Mouse (Mus musculus) neural tube, embryonic 14.5 days (tissue): ENCODE data around the gene Gpr107. TPM values are rescaled to one million over a fixed set of nuclear protein-coding genes. Genes with fewer than 3 reads are reported as not detected.
A peak's percentile ranks its signal among the peaks of the same experiment; 100 is the strongest.

ENCODE experiments used
- ATAC-seq: fragments of 200-750 bp; cut with Nextera tagmentation; 2 replicates; pipeline ENCODE4 v1.8.0; 2017; ENCODE audit warnings: low read depth, mild to moderate bottlenecking, moderate TSS enrichment, moderate library complexity
- H3K27ac ChIP-seq: fragments of 300-500 bp; sonication (generic); 2 replicates; pipeline ENCODE4 v1.5.1; 2014; ENCODE audit warnings: low read depth, mild to moderate bottlenecking, control low read depth, low read length, moderate library complexity, mixed read lengths
- H3K27me3 ChIP-seq: fragments of 300-500 bp; sonication (generic); 2 replicates; pipeline ENCODE4 v1.6.1; 2014; ENCODE audit warnings: low read length; ENCODE audit not compliant: control insufficient read depth, insufficient read depth
- H3K36me3 ChIP-seq: fragments of 300-500 bp; sonication (generic); 2 replicates; pipeline ENCODE4 v1.6.1; 2014; ENCODE audit warnings: low read length, mixed read lengths; ENCODE audit not compliant: control insufficient read depth, insufficient read depth
- H3K4me1 ChIP-seq: fragments of 300-500 bp; sonication (generic); 2 replicates; pipeline ENCODE4 v1.6.1; 2014; ENCODE audit warnings: low read length; ENCODE audit not compliant: control insufficient read depth, insufficient read depth
- H3K4me2 ChIP-seq: fragments of 300-500 bp; sonication (generic); 2 replicates; pipeline ENCODE4 v1.6.1; 2014; ENCODE audit warnings: mild to moderate bottlenecking, low read depth, low read length, control low read depth
- H3K4me3 ChIP-seq: fragments of 300-500 bp; sonication (generic); 2 replicates; pipeline ENCODE4 v1.5.1; 2014; ENCODE audit warnings: low read depth, low read length, control low read depth, mixed read lengths
- H3K9ac ChIP-seq: fragments of 300-500 bp; sonication (generic); replicated peaks from 2 replicates; pipeline ENCODE4 v1.6.1; 2014; ENCODE audit warnings: low read depth, mild to moderate bottlenecking, control low read depth, low read length, mixed read lengths
- H3K9me3 ChIP-seq: fragments of 300-500 bp; sonication (generic); 2 replicates; pipeline ENCODE4 v1.6.1; 2016; ENCODE audit warnings: low read length; ENCODE audit not compliant: control insufficient read depth
- WGBS: fragments of 180-500 bp; shearing (Covaris S2); extraction: QIAGEN DNeasy Blood & Tissue Kit; methylation state at CpG from one replicate; pipeline ENCODE4 v1.1.7; 2014; 5-methylcytosine and 5-hydroxymethylcytosine counted together
- polyA plus RNA-seq: library from polyadenylated mRNA; unstranded; fragments of >200 nt; fragmentation: Nextera tagmentation; extraction: Ambion mirVana; gene quantifications from 2 replicates; pipeline ENCODE4 v1.2.1, GENCODE M21; 2014

Gpr107 gene
- polyA plus RNA-seq: 24.2 and 27.8 TPM in 2 replicates

- under 1% methylated on average over 53 of the region's 53 CpGs for WGBS
- no peaks in the 10 kb centered on the region for H3K36me3 ChIP-seq
- H3K27ac ChIP-seq: peak within 1 kb of the TSS; percentile 48
- H3K9ac ChIP-seq: peak within 1 kb of the TSS; percentile 78
- H3K27me3 ChIP-seq: no peaks in the 10 kb centered on the region
- peak within 1 kb of the TSS; percentile 80 for H3K4me3 ChIP-seq
- H3K4me2 ChIP-seq: peak within 1 kb of the TSS; percentile 86
- peak; percentile 94 for ATAC-seq
- H3K9me3 ChIP-seq: no peaks in the 10 kb centered on the region
- H3K4me1 ChIP-seq: peaks cover 16% of the 10 kb centered on the region
Measured at GRCm38 (mm10) chr2:31151892-31152812, at the start of gene Gpr107. Gpr107 (plus strand) TSS chr2:31152316.

- Histone ChIP-seq H3K9ac (no peak overlapping the region), H3K4me3 (no peak overlapping the region), H3K4me1 (peaks cover 8% of the 10 kb centered on the region), H3K36me3 (no peaks in the 10 kb centered on the region), H3K9me3 (no peaks in the 10 kb centered on the region), H3K27ac (no peak overlapping the region), H3K27me3 (no peaks in the 10 kb centered on the region), H3K4me2 (no peak overlapping the region)
- 75% methylated on average over 8 of the region's 8 CpGs for WGBS
- ATAC-seq: no peak
Measured at GRCm38 (mm10) chr2:31103321-31103720, 48.8 kb upstream of the Gpr107 start.

- Histone ChIP-seq H3K4me2 (no peak overlapping the region), H3K27me3 (no peaks in the 10 kb centered on the region), H3K27ac (no peak overlapping the region), H3K4me3 (no peak overlapping the region), H3K4me1 (peaks cover 8% of the 10 kb centered on the region), H3K9me3 (no peaks in the 10 kb centered on the region), H3K9ac (no peak overlapping the region), H3K36me3 (no peaks in the 10 kb centered on the region)
- 83% methylated on average over 3 of the region's 3 CpGs for WGBS
- ATAC-seq: no peak
Measured at GRCm38 (mm10) chr2:31105279-31105678, 46.8 kb upstream of the Gpr107 start.

GRCm38 (mm10) chr2:31106004-31106403 is 46.1 kb upstream of the Gpr107 start:
- H3K4me1 ChIP-seq: peaks cover 8% of the 10 kb centered on the region

GRCm38 (mm10) chr2:31106621-31107320 is 45.3 kb upstream of the Gpr107 start:
- peak overlapping the region; percentile 44 for H3K27ac ChIP-seq
- H3K4me1 ChIP-seq: peaks cover 8% of the 10 kb centered on the region
- H3K36me3 ChIP-seq: no peaks in the 10 kb centered on the region
- no peak overlapping the region for H3K4me3 ChIP-seq
- H3K4me2 ChIP-seq: no peak overlapping the region
- WGBS: 43% methylated on average over 11 of the region's 11 CpGs
- peak overlapping the region; percentile 46; the same call in 1 of the 2 replicates for H3K9ac ChIP-seq
- no peaks in the 10 kb centered on the region for H3K27me3 ChIP-seq
- H3K9me3 ChIP-seq: no peaks in the 10 kb centered on the region
- ATAC-seq: peak; percentile 68; the same call in 1 of the 2 replicates

More at GRCm38 (mm10) chr2:31106004-31106403, 46.1 kb upstream of the Gpr107 start:
- ATAC-seq: no peak
- no peaks in the 10 kb centered on the region for H3K27me3 ChIP-seq
- no peak overlapping the region for H3K4me2 ChIP-seq
- no peak overlapping the region for H3K4me3 ChIP-seq
- no peaks in the 10 kb centered on the region for H3K9me3 ChIP-seq
- no peak overlapping the region for H3K9ac ChIP-seq
- WGBS: 94% methylated on average over 3 of the region's 3 CpGs
- H3K36me3 ChIP-seq: no peaks in the 10 kb centered on the region
- no peak overlapping the region for H3K27ac ChIP-seq

- ATAC-seq: no peak
- 82% methylated on average over 6 of the region's 6 CpGs for WGBS
Measured at GRCm38 (mm10) chr2:31108186-31108585, 43.9 kb upstream of the Gpr107 start.

GRCm38 (mm10) chr2:31109960-31110548 is 42.1 kb upstream of the Gpr107 start:
- WGBS: 84% methylated on average over 12 of the region's 12 CpGs
- Histone ChIP-seq H3K4me2 (no peak overlapping the region), H3K9me3 (no peaks in the 10 kb centered on the region), H3K36me3 (no peaks in the 10 kb centered on the region), H3K4me1 (peaks cover 8% of the 10 kb centered on the region), H3K4me3 (no peak overlapping the region), H3K27me3 (no peaks in the 10 kb centered on the region), H3K9ac (no peak overlapping the region), H3K27ac (no peak overlapping the region)
- ATAC-seq: no peak

More at GRCm38 (mm10) chr2:31108186-31108585, 43.9 kb upstream of the Gpr107 start:
- H3K4me2 ChIP-seq: no peak overlapping the region
- peaks cover 8% of the 10 kb centered on the region for H3K4me1 ChIP-seq
- H3K27ac ChIP-seq: no peak overlapping the region
- H3K9me3 ChIP-seq: no peaks in the 10 kb centered on the region
- H3K4me3 ChIP-seq: no peak overlapping the region
- H3K9ac ChIP-seq: no peak overlapping the region
- H3K36me3 ChIP-seq: no peaks in the 10 kb centered on the region
- H3K27me3 ChIP-seq: no peaks in the 10 kb centered on the region

- H3K36me3 ChIP-seq: no peaks in the 10 kb centered on the region
- no peak overlapping the region for H3K27ac ChIP-seq
- H3K9ac ChIP-seq: no peak overlapping the region
- WGBS: 87% methylated on average over 6 of the region's 6 CpGs
- H3K4me1 ChIP-seq: peaks cover 7% of the 10 kb centered on the region
- H3K27me3 ChIP-seq: no peaks in the 10 kb centered on the region
- no peak overlapping the region for H3K4me2 ChIP-seq
- H3K4me3 ChIP-seq: no peak overlapping the region
- H3K9me3 ChIP-seq: no peaks in the 10 kb centered on the region
- ATAC-seq: no peak
Measured at GRCm38 (mm10) chr2:31111685-31112084, 40.4 kb upstream of the Gpr107 start.
